Mouse (Mus musculus) midbrain, embryonic 16.5 days (tissue): ENCODE data around the gene Nr2e1. TPM values are rescaled to one million over a fixed set of nuclear protein-coding genes. Genes with fewer than 3 reads are reported as not detected.

Experiments
- ATAC-seq: fragments of 200-750 bp; cut with Nextera tagmentation; 2 replicates; pipeline ENCODE4 v1.8.0; 2017; ENCODE audit warnings: moderate TSS enrichment
- H3K27ac ChIP-seq: fragments of 300-500 bp; sonication (generic); 2 replicates; pipeline ENCODE4 v1.5.1; 2014; ENCODE audit warnings: mild to moderate bottlenecking, low read length, mixed read lengths
- H3K27me3 ChIP-seq: fragments of 300-500 bp; sonication (generic); 2 replicates; pipeline ENCODE4 v1.6.1; 2014; ENCODE audit warnings: low read depth, low read length, mixed read lengths; ENCODE audit not compliant: control insufficient read depth, insufficient read depth
- H3K36me3 ChIP-seq: fragments of 300-500 bp; sonication (generic); 2 replicates; pipeline ENCODE4 v1.6.1; 2014; ENCODE audit warnings: mild to moderate bottlenecking, low read length, moderate library complexity, mixed read lengths; ENCODE audit not compliant: control insufficient read depth, insufficient read depth
- H3K4me1 ChIP-seq: fragments of 300-500 bp; sonication (generic); 2 replicates; pipeline ENCODE4 v1.6.1; 2014; ENCODE audit warnings: mild to moderate bottlenecking, low read length, mixed read lengths; ENCODE audit not compliant: control insufficient read depth, insufficient read depth
- H3K4me2 ChIP-seq: fragments of 300-500 bp; sonication (generic); 2 replicates; pipeline ENCODE4 v1.6.1; 2014; ENCODE audit warnings: mild to moderate bottlenecking, low read length, mixed read lengths
- H3K4me3 ChIP-seq: fragments of 300-500 bp; sonication (generic); 2 replicates; pipeline ENCODE4 v1.5.1; 2014; ENCODE audit warnings: low read depth, mild to moderate bottlenecking, low read length, moderate library complexity, mixed read lengths
- H3K9ac ChIP-seq: fragments of 300-500 bp; sonication (generic); 2 replicates; pipeline ENCODE4 v1.6.1; 2014; ENCODE audit warnings: low read depth, low read length, mixed read lengths
- H3K9me3 ChIP-seq: fragments of 300-500 bp; sonication (generic); replicated peaks from 2 replicates; pipeline ENCODE4 v1.6.1; 2014; ENCODE audit warnings: mild to moderate bottlenecking, low read length, mixed read lengths; ENCODE audit not compliant: control insufficient read depth, poor library complexity, severe bottlenecking
- WGBS: fragments of 180-500 bp; shearing (Covaris S2); extraction: QIAGEN DNeasy Blood & Tissue Kit; methylation state at CpG from one replicate; pipeline ENCODE4 v1.1.7; 2014; 5-methylcytosine and 5-hydroxymethylcytosine counted together
- polyA plus RNA-seq: library from polyadenylated mRNA; unstranded; fragments of >200 nt; fragmentation: Nextera tagmentation; extraction: Ambion mirVana; gene quantifications from 2 replicates; pipeline ENCODE4 v1.2.1, GENCODE M21; 2015

Gene Nr2e1
- polyA plus RNA-seq, 1 experiment from 2014 or later, result 5.6 TPM

GRCm38 (mm10) chr10:42613639-42614381 lies 30.4 kb upstream of the Nr2e1 start:
- under 1% methylated on average over 32 of the region's 40 CpGs for WGBS
- Histone ChIP-seq H3K4me2 (peak overlapping the region; percentile 81), H3K27ac (no peak overlapping the region), H3K9ac (peak overlapping the region; percentile 40; the same call in 1 of the 2 replicates), H3K9me3 (no peaks in the 10 kb centered on the region), H3K4me3 (peak overlapping the region; percentile 44), H3K4me1 (peaks cover 9% of the 10 kb centered on the region), H3K36me3 (no peaks in the 10 kb centered on the region), H3K27me3 (peaks cover 25% of the 10 kb centered on the region)
- peak; percentile 59; the same call in 1 of the 2 replicates for ATAC-seq

- Histone ChIP-seq H3K27me3 (peaks cover 24% of the 10 kb centered on the region), H3K36me3 (no peaks in the 10 kb centered on the region), H3K4me1 (peaks cover 9% of the 10 kb centered on the region), H3K27ac (no peak overlapping the region), H3K4me3 (no peak overlapping the region), H3K4me2 (no peak overlapping the region), H3K9me3 (no peaks in the 10 kb centered on the region), H3K9ac (no peak overlapping the region)
- no peak for ATAC-seq
- 12% methylated on average over 12 of the region's 12 CpGs for WGBS
These were observed 29.6 kb upstream of the Nr2e1 start for GRCm38 (mm10) chr10:42613075-42613474.

DNA sequence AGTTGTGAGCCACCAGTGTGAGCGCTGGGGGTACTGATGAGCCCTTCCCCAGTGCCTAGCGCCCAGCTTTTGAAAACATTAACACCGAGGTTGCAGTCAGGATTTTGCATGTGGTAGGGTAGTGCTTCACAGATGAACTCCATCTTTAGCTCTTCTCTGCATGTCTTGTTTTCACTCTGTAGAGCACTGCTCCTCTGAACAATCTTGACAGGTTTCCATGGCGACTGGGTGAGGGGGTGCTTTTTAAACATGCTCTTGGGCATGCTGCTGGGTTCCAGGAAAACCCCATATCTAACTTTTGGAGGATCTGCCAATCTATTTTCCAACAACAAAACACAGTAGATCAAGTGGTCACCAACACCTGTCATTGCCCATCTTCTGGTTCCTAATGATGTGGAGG lies 23.3 kb upstream of the Nr2e1 start:
- Histone ChIP-seq H3K36me3 (no peaks in the 10 kb centered on the region), H3K9ac (no peak overlapping the region), H3K4me1 (no peaks in the 10 kb centered on the region), H3K27ac (no peak overlapping the region), H3K4me3 (no peak overlapping the region), H3K4me2 (no peak overlapping the region), H3K9me3 (0 out of 2 replicates have a peak, but pooled peaks cover 2% of the 10 kb centered on the region), H3K27me3 (peaks cover 3% of the 10 kb centered on the region)
- 68% methylated on average over 4 of the region's 4 CpGs for WGBS
- ATAC-seq, result no peak

GRCm38 (mm10) chr10:42604874-42605273 lies 21.4 kb upstream of the Nr2e1 start:
- Histone ChIP-seq H3K4me2 (no peak overlapping the region), H3K27me3 (peaks cover 3% of the 10 kb centered on the region), H3K36me3 (no peaks in the 10 kb centered on the region), H3K4me3 (no peak overlapping the region), H3K9ac (no peak overlapping the region), H3K27ac (no peak overlapping the region), H3K9me3 (0 out of 2 replicates have a peak, but pooled peaks cover 2% of the 10 kb centered on the region), H3K4me1 (no peaks in the 10 kb centered on the region)
- WGBS, result 60% methylated on average over 2 of the region's 2 CpGs
- ATAC-seq, result no peak

DNA sequence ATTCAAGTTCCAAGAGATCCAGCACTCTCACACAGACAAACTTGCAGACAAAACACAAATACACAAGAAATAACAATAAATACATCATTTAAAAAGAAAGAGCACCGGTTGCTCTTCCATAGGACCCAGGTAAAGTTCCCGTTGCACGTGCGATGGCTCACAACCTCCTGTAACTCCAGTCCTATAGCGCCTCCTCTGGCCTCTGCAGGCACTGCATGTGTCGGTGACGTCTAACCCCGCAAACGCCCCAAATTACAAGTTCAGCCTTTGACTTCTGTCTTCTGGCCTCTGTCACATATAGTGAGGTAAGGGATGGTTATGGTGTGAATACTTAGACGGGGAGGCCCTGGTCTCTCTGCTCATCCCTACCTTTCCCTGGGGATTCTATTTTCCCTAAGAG lies 18.1 kb upstream of the Nr2e1 start:
- H3K27me3 ChIP-seq, result peaks cover 3% of the 10 kb centered on the region
- no peak for ATAC-seq
- H3K4me1 ChIP-seq, result no peaks in the 10 kb centered on the region
- H3K36me3 ChIP-seq, result no peaks in the 10 kb centered on the region
- no peak overlapping the region for H3K4me3 ChIP-seq
- H3K4me2 ChIP-seq, result no peak overlapping the region
- H3K9ac ChIP-seq, result no peak overlapping the region
- no peaks in the 10 kb centered on the region for H3K9me3 ChIP-seq
- 31% methylated on average over 10 of the region's 10 CpGs for WGBS
- no peak overlapping the region for H3K27ac ChIP-seq

DNA sequence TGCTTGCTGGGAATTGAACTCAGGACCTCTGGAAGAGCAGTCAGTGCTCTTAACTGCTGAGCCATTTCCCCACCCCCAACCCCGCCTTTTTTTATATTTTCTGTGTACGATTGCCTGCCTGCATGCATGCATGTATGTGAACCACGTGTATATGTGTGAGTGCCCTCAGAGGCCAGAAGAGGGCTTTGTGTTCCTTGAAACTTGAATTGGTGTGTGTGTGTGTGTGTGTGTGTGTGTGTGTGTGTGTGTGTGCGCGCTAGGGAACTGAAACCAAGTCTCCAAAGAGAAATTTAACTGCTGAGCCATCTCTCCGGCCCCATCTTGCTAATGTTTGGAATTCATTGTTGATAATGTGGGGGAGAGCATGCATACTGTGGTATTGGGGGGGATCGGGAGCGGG lies 15.2 kb upstream of the Nr2e1 start:
- WGBS, result 84% methylated on average over 8 of the region's 8 CpGs
- Histone ChIP-seq H3K36me3 (no peaks in the 10 kb centered on the region), H3K27me3 (peaks cover 15% of the 10 kb centered on the region), H3K4me1 (no peaks in the 10 kb centered on the region), H3K9ac (no peak overlapping the region), H3K4me3 (no peak overlapping the region), H3K4me2 (no peak overlapping the region), H3K27ac (no peak overlapping the region), H3K9me3 (no peaks in the 10 kb centered on the region)
- no peak for ATAC-seq

GRCm38 (mm10) chr10:42593201-42593600 lies 9.8 kb upstream of the Nr2e1 start:
- Histone ChIP-seq H3K4me3 (no peak overlapping the region), H3K27ac (no peak overlapping the region), H3K9ac (no peak overlapping the region), H3K36me3 (no peaks in the 10 kb centered on the region), H3K9me3 (no peaks in the 10 kb centered on the region), H3K4me1 (peaks cover 9% of the 10 kb centered on the region; the same call in 1 of the 2 replicates), H3K27me3 (peaks cover 49% of the 10 kb centered on the region), H3K4me2 (no peak overlapping the region)
- no peak for ATAC-seq
- 42% methylated on average over 7 of the region's 7 CpGs for WGBS

DNA sequence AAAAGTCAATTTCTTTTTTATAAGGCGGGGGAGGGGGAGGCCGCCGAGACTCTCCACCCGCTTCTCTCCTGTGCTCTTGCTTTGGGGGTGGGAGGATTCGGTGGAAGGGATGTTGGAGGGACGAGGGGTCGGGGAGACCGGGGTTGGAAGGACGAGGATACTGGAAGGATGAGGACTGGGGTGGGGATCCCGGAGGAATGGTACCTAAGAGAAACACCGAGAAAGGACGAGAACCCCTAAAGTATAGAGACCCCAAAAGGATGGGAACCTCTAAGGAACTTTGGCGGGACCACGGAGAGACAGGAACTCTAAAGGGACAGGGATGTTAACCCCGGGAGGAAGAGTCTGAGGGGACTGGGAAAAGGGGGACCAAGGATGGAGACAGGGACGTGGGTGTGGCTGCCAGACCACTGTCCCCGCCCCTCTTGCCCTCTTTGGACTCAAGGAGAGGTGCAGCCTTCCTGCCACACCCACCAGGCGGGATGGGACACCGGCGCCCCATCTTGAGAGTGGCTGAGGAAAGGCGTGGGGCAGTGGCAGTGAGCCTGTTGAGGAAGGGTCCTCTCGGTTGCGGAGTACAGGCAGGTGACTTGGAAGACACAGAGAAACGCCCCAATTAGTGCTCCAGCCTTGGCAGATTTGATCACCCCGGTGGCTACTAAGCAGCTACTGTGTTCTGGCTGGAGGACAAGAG lies 8.7 kb upstream of the Nr2e1 start:
- Histone ChIP-seq H3K4me1 (peaks cover 9% of the 10 kb centered on the region; the same call in 1 of the 2 replicates), H3K27ac (no peak overlapping the region), H3K27me3 (peaks cover 58% of the 10 kb centered on the region), H3K9me3 (no peaks in the 10 kb centered on the region), H3K9ac (peak overlapping the region; percentile 7; the same call in 1 of the 2 replicates), H3K36me3 (no peaks in the 10 kb centered on the region), H3K4me3 (peak overlapping the region; percentile 20), H3K4me2 (peak overlapping the region; percentile 45)
- under 1% methylated on average over 25 of the region's 25 CpGs for WGBS
- ATAC-seq, result peak; percentile 51
